ENCODE assay signal across 11 mouse cellular contexts in the genomic region with DNA sequence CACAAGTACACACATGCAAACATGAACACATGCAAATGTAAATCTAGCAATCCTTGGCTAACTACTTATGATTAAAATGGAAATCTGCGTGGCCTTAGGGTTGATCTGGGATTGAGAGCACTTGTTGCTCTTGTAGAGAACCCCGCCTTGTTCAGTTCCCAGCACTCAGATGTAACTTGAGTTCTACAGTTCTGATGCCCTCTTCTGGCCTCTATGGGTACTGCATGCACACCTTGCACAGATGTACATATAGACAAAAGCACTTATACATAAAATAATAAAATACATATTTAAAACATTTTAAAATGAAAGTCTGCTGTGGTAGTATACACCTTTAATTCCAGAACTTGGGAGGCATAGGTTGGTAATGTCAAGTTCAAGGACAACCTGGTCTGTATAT. TPM values are rescaled to one million over a fixed set of nuclear protein-coding genes. Genes with fewer than 3 reads are reported as not detected.
DNase-seq lines count a peak whose midpoint lies in the region; ATAC-seq and TF ChIP-seq lines count a peak whose summit lies in the region.
"Had no signal": no experiment of that assay in that cellular context is flagged by ENCODE, and none has a peak within 500 bp of the region (broad histone marks: within the 10 kb centered on the region; RNA-seq: fewer than 3 reads in every experiment).

No protein-coding gene starts in this region.

- no peaks in the 10 kb centered on the region for H3K9me3 ChIP-seq in kidney, postnatal 0 days (replicated peaks; ENCODE audit: low read length)
- peaks cover 6% of the 10 kb centered on the region for H3K9me3 ChIP-seq in hindbrain, embryonic 12.5 days (replicated peaks)
- H3K9me3 ChIP-seq: limb, embryonic 15.5 days had no signal

- H3K4me3 ChIP-seq in kidney, postnatal 0 days (replicated peaks; ENCODE audit: low read depth, low read length): no peak overlapping the region
- no peak overlapping the region for H3K4me3 ChIP-seq in hindbrain, embryonic 12.5 days
- H3K4me3 ChIP-seq: limb, embryonic 15.5 days had no signal

- no peaks in the 10 kb centered on the region for H3K4me1 ChIP-seq in kidney, postnatal 0 days (replicated peaks; ENCODE audit: insufficient read depth, low read length)
- no peaks in the 10 kb centered on the region for H3K4me1 ChIP-seq in hindbrain, embryonic 12.5 days
- H3K4me1 ChIP-seq: limb, embryonic 15.5 days had no signal

- no peak overlapping the region for H3K27ac ChIP-seq in kidney, postnatal 0 days
- no peak overlapping the region for H3K27ac ChIP-seq in hindbrain, embryonic 12.5 days
- H3K27ac ChIP-seq: limb, embryonic 15.5 days had no signal

- DNase-seq in kidney, postnatal 0 days (ENCODE audit: low spot score): no peak
- no peak for DNase-seq in kidney, adult 8-10 months
- peak; percentile 38 for DNase-seq in A20 (ENCODE audit: low read depth, low spot score)
- DNase-seq in CD8-positive naive resting alpha-beta T cell, adult 2 months (ENCODE audit: low read depth in 2 of 2, low spot score in 2 of 2): peak; percentile 14 to 39
- DNase-seq in lung, postnatal 36 days: peak; percentile 40
- DNase-seq: cerebellum, adult 11-12 months had no signal

- H3K4me2 ChIP-seq in kidney, postnatal 0 days (ENCODE audit: low read length): no peak overlapping the region
- H3K4me2 ChIP-seq in hindbrain, embryonic 12.5 days (replicated peaks): no peak overlapping the region
- H3K4me2 ChIP-seq: limb, embryonic 15.5 days had no signal

- H3K36me3 ChIP-seq in kidney, postnatal 0 days (ENCODE audit: insufficient read depth, low read length): peaks cover 34% of the 10 kb centered on the region
- H3K36me3 ChIP-seq in hindbrain, embryonic 12.5 days: peaks cover 74% of the 10 kb centered on the region

- 97% methylated on average over 2 of the region's 2 CpGs for WGBS in kidney, postnatal 0 days
- WGBS in hindbrain, embryonic 12.5 days: 100% methylated on average over 2 of the region's 2 CpGs

- no peaks in the 10 kb centered on the region for H3K27me3 ChIP-seq in kidney, postnatal 0 days (ENCODE audit: insufficient read depth, low read length)
- H3K27me3 ChIP-seq in hindbrain, embryonic 12.5 days: no peaks in the 10 kb centered on the region
- H3K27me3 ChIP-seq: limb, embryonic 15.5 days had no signal

- TF ChIP-seq CTCF in kidney, postnatal 0 days (IDR thresholded peaks at IDR 0.05; ENCODE audit: low read depth): peak; percentile 60

- ATAC-seq in kidney, postnatal 0 days (replicated peaks; ENCODE audit: low FRiP score, low read depth): no peak
- no peak for ATAC-seq in erythroblast, adult 5-6 weeks (replicated peaks; ENCODE audit: low FRiP score, poor library complexity, severe bottlenecking)
- no peak for ATAC-seq in hindbrain, embryonic 12.5 days (ENCODE audit: low FRiP score)
- ATAC-seq: forebrain, embryonic 16.5 days; inflammation-experienced regulatory T-cells, adult 6 months had no signal

- no peak overlapping the region for H3K9ac ChIP-seq in kidney, postnatal 0 days (ENCODE audit: low read depth, low read length)
- H3K9ac ChIP-seq in hindbrain, embryonic 12.5 days: no peak overlapping the region
- H3K9ac ChIP-seq: limb, embryonic 15.5 days had no signal

RNA-seq across cellular contexts. Expression of a gene that starts 12.8 kb away (rescaled TPM):
- polyA plus RNA-seq in kidney, postnatal 0 days (2015; fragmentation: Nextera tagmentation; extraction: Ambion mirVana): 22.7 and 25.0 TPM in 2 replicates
- 19.0 and 28.4 TPM in 2 replicates for total RNA-seq in erythroblast, adult 5-6 weeks (2015; ENCODE audit: low replicate concordance)
- 41.4 and 57.3 TPM in 2 replicates for total RNA-seq in erythroblast, adult 5-6 weeks (2017; ENCODE audit: low replicate concordance)
- 61.7 and 64.5 TPM in 2 replicates for polyA plus RNA-seq in hindbrain, embryonic 12.5 days (2016; fragmentation: Nextera tagmentation; extraction: Ambion mirVana)

RNA-seq across cellular contexts. Expression of a gene that starts 26.7 kb away (rescaled TPM):
- 0.99 and 1.0 TPM in 2 replicates for polyA plus RNA-seq in kidney, postnatal 0 days (2015; fragmentation: Nextera tagmentation; extraction: Ambion mirVana)
- not detected in 2 replicates for total RNA-seq in erythroblast, adult 5-6 weeks (2015; ENCODE audit: low replicate concordance)
- 2.6 TPM in 1 of 2 replicates, not detected in the other for total RNA-seq in erythroblast, adult 5-6 weeks (2017; ENCODE audit: low replicate concordance)
- polyA plus RNA-seq in hindbrain, embryonic 12.5 days (2016; fragmentation: Nextera tagmentation; extraction: Ambion mirVana): 0.43 and 0.49 TPM in 2 replicates

Comparison
In these comparisons a context has a peak if more than half of its experiments do, and no peak if none do; other contexts are left out.
1. DNase-seq: peak in A20 (single experiment), CD8-positive naive resting alpha-beta T cell, adult 2 months (2 of 2) and lung, postnatal 36 days (single experiment); none in kidney, postnatal 0 days (single experiment) and kidney, adult 8-10 months (0 of 2).